Mouse (Mus musculus): ENCODE results near the gene Astl.

DNA sequence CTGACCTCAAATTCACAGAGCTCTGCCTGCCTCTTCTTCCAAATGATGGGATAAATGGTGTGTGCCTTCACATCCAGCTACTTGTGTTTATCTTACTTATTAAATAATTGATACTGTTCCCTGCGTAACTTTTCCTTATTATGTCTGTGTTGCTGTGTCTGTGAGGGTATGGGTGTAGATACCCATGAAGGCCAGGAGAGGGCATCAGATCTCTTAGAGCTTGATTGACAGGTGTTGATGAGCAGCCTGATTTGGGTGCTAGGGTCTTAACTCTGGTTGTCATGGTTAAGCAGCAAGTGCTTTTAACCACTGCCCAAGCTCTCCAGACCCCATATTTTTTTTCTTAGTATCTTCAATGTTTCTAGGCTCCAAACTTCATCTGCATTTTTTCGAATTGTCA is 29.8 kb upstream of the Astl start:
- TF ChIP-seq EP300 (IDR thresholded peaks at IDR 0.05; ENCODE audit: low read depth in 1 of 2, low read length in 2 of 2) (no peak), POLR2A (IDR thresholded peaks at IDR 0.05; ENCODE audit: control insufficient read depth in 1 of 2, insufficient read depth in 1 of 2, low read depth in 1 of 2, low read length in 2 of 2, poor library complexity in 1 of 2) (no peak), E2F4 (IDR thresholded peaks at IDR 0.05; ENCODE audit: borderline replicate concordance, low read depth, low read length) (no peak), MAX (IDR thresholded peaks at IDR 0.05; ENCODE audit: low read length) (no peak), CTCF (IDR thresholded peaks at IDR 0.05 in 2 of 3, conservative IDR thresholded peaks at IDR 0.05 in 1 of 3; ENCODE audit: control insufficient read depth in 1 of 3, insufficient read depth in 1 of 3, low read depth in 2 of 3, low read length in 3 of 3, poor library complexity in 1 of 3, severe bottlenecking in 1 of 3) (peak; percentile 44 to 67 (median 45)), POLR2AphosphoS2 (IDR thresholded peaks at IDR 0.05; ENCODE audit: low read length) (no peak), ZMIZ1 (IDR thresholded peaks at IDR 0.05; ENCODE audit: low read depth, low read length) (no peak), MYB (IDR thresholded peaks at IDR 0.05; ENCODE audit: low read depth, low read length) (no peak)
